22 mouse cellular contexts compared by ENCODE assay signal in genomic region chr1:56992310-56992709, GRCm38 (mm10).
"Had no signal": no experiment of that assay in that cellular context is flagged by ENCODE, and none has a peak within 500 bp of the region (broad histone marks: within the 10 kb centered on the region; RNA-seq: fewer than 3 reads in every experiment).

No protein-coding gene starts in this region.

- ATAC-seq: hindbrain, postnatal 0 days; intestine, embryonic 16.5 days had no signal

- H3K27ac ChIP-seq: heart, adult 2 months; heart, embryonic 13.5 days; heart, embryonic 15.5 days; hindbrain, embryonic 13.5 days; hindbrain, embryonic 15.5 days; hindbrain, postnatal 0 days; kidney, embryonic 15.5 days; kidney, postnatal 0 days; limb, embryonic 13.5 days; limb, embryonic 15.5 days; liver, embryonic 13.5 days; liver, embryonic 15.5 days had no signal

- H3K36me3 ChIP-seq: heart, embryonic 13.5 days; heart, embryonic 15.5 days; hindbrain, embryonic 13.5 days; hindbrain, embryonic 15.5 days; kidney, embryonic 15.5 days; limb, embryonic 13.5 days; limb, embryonic 15.5 days; liver, embryonic 13.5 days; liver, embryonic 15.5 days had no signal

- H3K9ac ChIP-seq: heart, embryonic 13.5 days; heart, embryonic 15.5 days; hindbrain, embryonic 13.5 days; hindbrain, embryonic 15.5 days; kidney, embryonic 15.5 days; limb, embryonic 13.5 days; limb, embryonic 15.5 days; liver, embryonic 13.5 days; liver, embryonic 15.5 days had no signal

- H3K9me3 ChIP-seq: heart, embryonic 13.5 days; heart, embryonic 15.5 days; hindbrain, embryonic 13.5 days; hindbrain, embryonic 15.5 days; kidney, embryonic 15.5 days; limb, embryonic 13.5 days; limb, embryonic 15.5 days; liver, embryonic 13.5 days; liver, embryonic 15.5 days had no signal

- H3K4me1 ChIP-seq: heart, embryonic 13.5 days; heart, embryonic 15.5 days; hindbrain, embryonic 13.5 days; hindbrain, embryonic 15.5 days; kidney, embryonic 15.5 days; limb, embryonic 13.5 days; limb, embryonic 15.5 days; liver, embryonic 13.5 days; liver, embryonic 15.5 days had no signal

- H3K27me3 ChIP-seq: liver, embryonic 15.5 days had no signal

- DNase-seq: gastrocnemius, postnatal 14 days; gastrocnemius, postnatal 36 days; heart, adult 2 months; heart, postnatal 4 days; kidney, adult 11 months; kidney, adult 9 months; layer of hippocampus, adult 9-11 months; layer of hippocampus, postnatal 36 days; left cerebral cortex, postnatal 4 days; liver, embryonic 13.5 days had no signal

- H3K4me3 ChIP-seq: heart, adult 2 months; heart, embryonic 13.5 days; heart, embryonic 15.5 days; hindbrain, embryonic 13.5 days; hindbrain, embryonic 15.5 days; kidney, embryonic 15.5 days; limb, embryonic 13.5 days; limb, embryonic 15.5 days; liver, embryonic 13.5 days; liver, embryonic 15.5 days had no signal

- H3K4me2 ChIP-seq: heart, embryonic 11.5 days; heart, embryonic 13.5 days; heart, embryonic 15.5 days; hindbrain, embryonic 13.5 days; hindbrain, embryonic 15.5 days; kidney, embryonic 15.5 days; limb, embryonic 13.5 days; limb, embryonic 15.5 days; liver, embryonic 13.5 days; liver, embryonic 15.5 days had no signal
